Mouse (Mus musculus) CD4-positive, CD25-positive, alpha-beta regulatory T cell, adult 2 months (primary cell): Measurements from ENCODE around the gene Lmbr1l.
A peak's percentile ranks its signal among the peaks of the same experiment; 100 is the strongest.

ENCODE experiments used
- DNase-seq: peaks from one replicate; pipeline ENCODE4 v3.0.0-alpha.2; 2012; ENCODE audit warnings: low read depth, low spot score

Gene Lmbr1l

GRCm38 (mm10) chr15:98895635-98896589 is 22.1 kb downstream of the Lmbr1l start:
- DNase-seq, result no peak

- peak; percentile 25 for DNase-seq
Measured at GRCm38 (mm10) chr15:98894746-98895634, 23.0 kb downstream of the Lmbr1l start.

- DNase-seq, result peak; percentile 60
Measured at GRCm38 (mm10) chr15:98893940-98894745, 23.9 kb downstream of the Lmbr1l start, which contains the start of gene Rhebl1. Gene Rhebl1 (minus strand): TSS chr15:98894540.

GRCm38 (mm10) chr15:98893036-98893435 is 25.0 kb downstream of the Lmbr1l start:
- no peak for DNase-seq

GRCm38 (mm10) chr15:98891907-98892606 is 26.0 kb downstream of the Lmbr1l start:
- peak; percentile 83 for DNase-seq

- DNase-seq, result no peak
Measured at GRCm38 (mm10) chr15:98891198-98891742, 26.8 kb downstream of the Lmbr1l start.

- DNase-seq, result no peak
Measured at GRCm38 (mm10) chr15:98887526-98887925, 30.5 kb downstream of the Lmbr1l start.

- DNase-seq, result no peak
Measured at GRCm38 (mm10) chr15:98886667-98887387, 31.2 kb downstream of the Lmbr1l start.

- no peak for DNase-seq
Measured at GRCm38 (mm10) chr15:98884106-98884505, 33.9 kb downstream of the Lmbr1l start.

GRCm38 (mm10) chr15:98883661-98884060 is 34.4 kb downstream of the Lmbr1l start:
- no peak for DNase-seq

GRCm38 (mm10) chr15:98881656-98882008 is 36.4 kb downstream of the Lmbr1l start:
- no peak for DNase-seq

- peak; percentile 96 for DNase-seq
Measured at GRCm38 (mm10) chr15:98880978-98881655, 36.9 kb downstream of the Lmbr1l start.

GRCm38 (mm10) chr15:98877331-98877730 is 40.7 kb downstream of the Lmbr1l start:
- peak; percentile 87 for DNase-seq

- peak; percentile 95 for DNase-seq
Measured at GRCm38 (mm10) chr15:98871916-98872888, 45.8 kb downstream of the Lmbr1l start.

- peak; percentile 55 for DNase-seq
Measured at GRCm38 (mm10) chr15:98871070-98871915, 46.7 kb downstream of the Lmbr1l start, which contains the start of gene Kmt2d. Gene Kmt2d (minus strand): TSS chr15:98871204.

- peak; percentile 24 for DNase-seq
Measured at GRCm38 (mm10) chr15:98870179-98871069, 47.6 kb downstream of the Lmbr1l start.
